Mouse (Mus musculus): ENCODE measurements around the gene Ttc41.
A peak's percentile ranks its signal among the peaks of the same experiment; 100 is the strongest.

Ttc41 gene

GRCm38 (mm10) chr10:86755816-86756502 lies 50.3 kb downstream of the Ttc41 start:
- DNase-seq (ENCODE audit: low spot score): no peak

GRCm38 (mm10) chr10:86757724-86758123 lies 52.1 kb downstream of the Ttc41 start:
- no peak for DNase-seq (ENCODE audit: low spot score)

GRCm38 (mm10) chr10:86758211-86758610 lies 52.6 kb downstream of the Ttc41 start:
- DNase-seq (ENCODE audit: low spot score): no peak

DNA sequence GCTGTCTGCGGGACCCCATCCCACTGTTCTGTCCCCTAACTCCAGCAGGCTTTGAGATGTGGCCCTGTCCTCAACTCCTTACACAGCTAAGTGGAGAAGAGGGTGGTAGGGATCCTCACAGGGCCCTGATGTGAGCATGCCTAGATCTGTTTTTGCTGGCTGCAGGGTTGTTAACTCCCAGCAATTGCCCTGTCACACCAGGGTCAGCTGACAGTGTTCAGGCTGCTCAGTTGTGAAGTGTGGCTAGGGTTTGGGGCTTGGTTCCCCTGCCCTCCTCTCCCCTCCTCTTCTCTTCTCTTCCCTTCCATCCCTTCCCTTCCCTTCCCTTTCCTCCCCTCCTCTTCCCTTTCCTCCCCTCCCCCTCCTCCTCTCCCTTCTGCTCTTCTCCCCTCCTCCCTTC lies 55.6 kb downstream of the Ttc41 start:
- no peak for DNase-seq (ENCODE audit: low spot score)

GRCm38 (mm10) chr10:86761722-86762383 lies 56.2 kb downstream of the Ttc41 start:
- DNase-seq (ENCODE audit: low spot score): no peak

DNA sequence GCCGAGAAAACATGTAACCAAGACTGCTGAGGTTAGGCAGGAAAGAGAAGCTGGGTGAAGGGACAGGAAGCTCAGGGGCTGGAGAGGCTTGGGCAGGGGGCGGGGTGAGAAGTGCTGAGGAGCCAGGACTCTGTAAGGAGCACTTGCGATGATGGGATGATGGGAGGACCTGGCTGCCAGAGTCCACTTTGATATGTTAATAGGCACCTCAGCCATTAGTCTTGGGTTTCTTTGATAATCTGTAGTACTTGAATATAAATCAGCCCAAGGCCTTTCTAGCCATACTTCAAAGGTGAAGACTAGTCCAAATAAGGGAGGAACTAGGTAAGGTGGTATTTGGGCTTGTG lies 56.7 kb downstream of the Ttc41 start:
- no peak for DNase-seq (ENCODE audit: low spot score)

DNA sequence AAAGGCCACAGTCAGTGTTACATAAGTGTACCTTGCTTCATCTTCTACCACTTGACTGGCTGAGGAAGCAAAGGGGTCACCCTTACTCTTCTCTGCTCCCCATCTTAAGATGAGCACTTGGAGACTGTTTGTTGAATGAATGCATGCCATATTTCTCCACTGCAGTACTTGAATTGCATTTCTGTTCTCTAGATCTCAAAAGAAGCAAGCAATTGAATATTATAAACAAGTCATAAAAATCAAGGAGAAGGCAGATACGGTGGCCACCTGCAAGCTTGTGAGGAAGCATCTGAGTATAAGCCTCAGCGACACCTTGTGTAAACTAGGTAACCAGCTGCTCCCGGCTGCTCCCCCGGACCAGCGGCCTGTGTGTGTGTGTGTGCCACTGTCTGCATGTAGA lies 58.1 kb downstream of the Ttc41 start, which contains the start of gene Gm49358:
TSS of gene Gm49358 (plus strand) at position 301 of the 400 bp plus-strand sequence.
- DNase-seq (ENCODE audit: low spot score): no peak

DNA sequence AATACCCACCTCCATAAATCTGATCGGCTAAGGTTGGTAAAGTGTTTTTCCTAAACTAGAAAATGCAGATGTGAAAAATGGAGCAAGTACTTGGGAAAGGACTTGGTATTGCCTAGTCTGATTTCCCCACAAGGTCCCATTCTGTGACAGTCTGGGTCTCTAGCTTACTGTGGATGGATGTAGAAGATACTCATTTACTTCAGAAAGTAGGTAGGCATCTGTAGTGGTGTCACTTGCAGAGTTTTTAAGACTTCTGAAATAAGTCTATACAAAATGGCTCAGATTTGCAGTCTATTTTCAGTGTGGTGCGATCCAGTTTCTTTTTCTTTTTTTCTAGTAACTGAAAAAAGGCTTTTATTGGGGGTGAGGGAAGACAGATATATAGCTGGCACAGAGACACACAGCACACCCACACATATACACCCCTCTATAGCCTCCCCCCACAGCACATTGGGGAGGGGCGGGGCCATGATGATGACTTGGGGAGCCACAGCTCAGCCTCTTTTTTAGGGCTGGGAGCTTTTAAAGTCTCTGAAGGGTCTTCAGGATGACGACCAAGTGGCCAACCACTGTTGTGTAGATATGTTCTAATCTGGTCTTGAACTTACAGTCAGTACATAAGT lies 59.8 kb downstream of the Ttc41 start:
- no peak for DNase-seq (ENCODE audit: low spot score)

DNA sequence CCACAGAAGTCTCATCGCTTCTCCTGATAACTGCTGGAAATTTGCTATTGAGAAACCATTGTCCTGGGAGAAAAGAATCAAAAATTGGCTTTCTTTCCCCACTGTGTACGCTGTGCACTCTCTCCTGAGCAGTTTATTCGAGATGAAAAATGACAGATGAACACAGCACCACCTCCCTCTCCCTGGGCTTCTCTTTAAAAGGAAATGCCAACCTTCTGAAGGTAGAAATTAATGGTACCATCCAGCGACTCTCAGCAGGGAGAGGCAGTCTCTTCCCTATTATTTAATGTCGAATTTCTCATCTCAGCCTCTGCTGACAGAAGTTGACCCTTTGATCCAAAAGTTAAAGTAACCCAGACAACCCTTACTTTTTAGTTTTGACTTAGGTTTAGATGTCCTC lies 63.6 kb downstream of the Ttc41 start:
- no peak for DNase-seq (ENCODE audit: low spot score)

- no peak for DNase-seq (ENCODE audit: low spot score)
Measured at GRCm38 (mm10) chr10:86769797-86770196, 64.2 kb downstream of the Ttc41 start.

DNA sequence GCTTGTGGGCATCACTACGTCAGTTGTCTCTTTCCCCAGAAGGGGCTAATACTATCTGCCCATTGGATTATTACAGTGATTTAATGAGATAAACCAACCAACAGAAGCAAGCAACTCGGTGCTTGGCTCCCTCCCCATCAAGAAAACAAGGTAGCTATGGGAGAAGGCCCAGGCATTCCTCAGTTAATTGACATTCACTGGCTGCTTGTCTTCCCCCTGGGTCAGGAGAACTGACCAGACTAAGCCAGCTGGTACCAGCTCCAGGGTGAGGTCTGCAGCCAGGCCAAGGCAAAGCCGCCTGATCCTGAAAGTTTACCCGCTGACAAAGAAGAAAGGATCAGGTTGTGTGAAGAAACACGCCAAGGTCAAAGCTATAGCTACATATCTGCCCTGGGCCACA lies 66.1 kb downstream of the Ttc41 start:
- no peak for DNase-seq (ENCODE audit: low spot score)

GRCm38 (mm10) chr10:86772231-86772631 lies 66.6 kb downstream of the Ttc41 start:
- DNase-seq (ENCODE audit: low spot score): no peak

- DNase-seq (ENCODE audit: low spot score): no peak
Measured at GRCm38 (mm10) chr10:86773360-86773759, 67.7 kb downstream of the Ttc41 start.

GRCm38 (mm10) chr10:86776281-86776680 lies 70.7 kb downstream of the Ttc41 start:
- DNase-seq (ENCODE audit: low spot score): no peak

DNA sequence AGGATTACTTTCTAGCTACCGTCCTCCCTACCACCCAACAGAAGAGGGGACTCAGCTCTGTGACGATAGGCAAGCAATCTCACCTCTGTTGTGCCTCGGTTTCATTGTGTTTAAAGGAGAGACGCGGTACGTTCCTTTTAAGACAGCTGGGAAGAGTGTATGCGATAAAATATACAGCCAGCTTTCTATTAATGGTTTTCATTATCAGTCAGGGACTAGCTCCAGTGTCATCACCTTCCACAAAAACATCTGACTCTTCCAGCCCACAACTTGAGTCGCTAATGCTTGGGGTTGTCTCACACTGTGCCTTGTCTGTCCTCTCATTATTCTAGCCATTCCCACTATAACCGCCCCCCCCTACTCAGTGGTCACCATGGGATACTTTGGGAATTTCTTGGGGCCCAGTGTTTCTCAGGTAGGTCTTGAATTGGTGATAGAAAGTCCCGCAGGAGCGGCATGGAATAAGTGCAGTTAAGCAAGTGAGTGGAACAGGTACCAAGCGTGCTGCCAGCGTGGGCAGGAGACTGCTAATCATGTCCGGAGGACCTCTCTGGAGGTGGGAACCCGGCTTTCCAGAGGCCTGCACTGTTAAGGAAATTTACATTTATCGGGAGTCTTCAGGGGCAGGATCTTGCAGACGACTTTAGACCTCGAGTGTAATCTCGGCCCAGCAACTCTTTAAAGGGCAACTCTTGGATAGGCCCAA lies 72.2 kb downstream of the Ttc41 start:
- DNase-seq (ENCODE audit: low spot score): no peak

- peak; percentile 99 for DNase-seq (ENCODE audit: low spot score)
Measured at GRCm38 (mm10) chr10:86778398-86779116, 72.9 kb downstream of the Ttc41 start, which contains the start of gene Nt5dc3. Nt5dc3 (plus strand) TSS chr10:86779005.

DNA sequence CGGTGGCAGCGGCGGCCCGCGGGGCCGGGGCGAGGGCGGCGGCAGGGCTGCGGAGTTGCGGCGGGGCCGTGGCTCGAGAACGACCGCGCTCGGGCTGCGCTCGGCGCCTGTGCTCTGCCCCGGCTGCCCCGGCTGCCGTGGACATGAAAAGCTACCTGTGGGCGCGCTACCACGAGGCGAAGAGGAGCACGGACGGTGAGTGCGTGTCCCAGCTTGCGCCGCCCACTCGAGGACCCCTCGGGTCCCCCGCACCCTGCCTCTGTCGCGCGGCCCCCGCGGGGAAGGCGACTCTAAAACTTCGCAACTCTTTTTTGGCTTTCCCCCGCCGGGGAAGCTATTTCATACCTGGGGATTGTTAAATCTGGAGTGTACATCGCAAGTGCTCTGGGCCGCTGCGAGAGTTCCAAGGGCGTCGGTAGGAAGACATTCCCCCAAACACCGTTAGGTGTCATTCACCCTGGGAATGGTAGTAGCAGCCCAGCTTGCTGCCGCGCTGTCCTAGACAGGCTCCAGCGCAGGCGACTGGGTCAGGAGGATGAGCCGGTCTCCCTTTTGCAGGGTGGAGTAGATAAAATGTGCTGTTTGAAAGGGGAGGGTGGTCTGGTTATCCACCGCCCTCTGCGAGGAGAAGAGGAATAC lies 73.6 kb downstream of the Ttc41 start:
- DNase-seq (ENCODE audit: low spot score): peak; percentile 76

GRCm38 (mm10) chr10:86779816-86780500 lies 74.3 kb downstream of the Ttc41 start:
- no peak for DNase-seq (ENCODE audit: low spot score)

DNA sequence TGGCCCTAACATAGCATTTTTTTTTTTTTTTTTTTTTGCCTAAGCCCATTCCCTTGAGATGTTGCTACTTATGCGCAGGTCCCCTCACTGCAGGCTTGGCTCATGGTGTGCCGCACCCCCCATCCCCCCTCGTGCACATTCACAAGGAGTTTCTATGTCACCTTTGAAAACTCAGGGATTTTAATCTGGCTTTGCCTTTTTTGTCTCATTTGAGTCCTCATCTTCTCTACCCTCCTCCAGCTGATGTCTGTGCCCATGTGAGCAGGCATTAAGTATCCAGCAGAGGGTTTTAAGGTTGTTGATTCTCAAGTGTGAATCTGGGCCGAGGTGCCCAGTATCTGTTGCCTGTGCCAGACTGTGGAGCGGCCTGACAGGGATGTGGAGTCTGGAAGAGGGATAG lies 76.0 kb downstream of the Ttc41 start:
- DNase-seq (ENCODE audit: low spot score): no peak

GRCm38 (mm10) chr10:86782656-86783055 lies 77.0 kb downstream of the Ttc41 start:
- no peak for DNase-seq (ENCODE audit: low spot score)

- DNase-seq (ENCODE audit: low spot score): no peak
Measured at GRCm38 (mm10) chr10:86783561-86783960, 78.0 kb downstream of the Ttc41 start.
